Mouse (Mus musculus): Measurements from ENCODE around the gene Pm20d1. TPM values are rescaled to one million over a fixed set of nuclear protein-coding genes. Genes with fewer than 3 reads are reported as not detected.
"Not testable (repeated sequence)": the region's sequence is repeated elsewhere in the genome, so short reads cannot be mapped to it uniquely, and the experiment has no call there.

The Pm20d1 gene
- polyA plus RNA-seq, 1 experiment from 2014 or later: 0.84 TPM

GRCm38 (mm10) chr1:131802652-131803051, 5.5 kb downstream of the Pm20d1 start:
- Histone ChIP-seq H3K27ac (no peak overlapping the region), H3K4me2 (replicated peaks) (no peak overlapping the region), H3K27me3 (no peaks in the 10 kb centered on the region), H3K4me3 (no peak overlapping the region), H3K9me3 (no peaks in the 10 kb centered on the region), H3K36me3 (no peaks in the 10 kb centered on the region), H3K4me1 (peaks cover 1% of the 10 kb centered on the region; the same call in 1 of the 2 replicates), H3K9ac (no peak overlapping the region)
- 88% methylated on average over 5 of the region's 5 CpGs for WGBS
- no peak for ATAC-seq (ENCODE audit: low FRiP score, low read depth)

- no peaks in the 10 kb centered on the region for H3K9me3 ChIP-seq
- no peaks in the 10 kb centered on the region for H3K27me3 ChIP-seq
- H3K4me1 ChIP-seq: no peaks in the 10 kb centered on the region
- WGBS: 96% methylated on average over 3 of the region's 3 CpGs
- no peak overlapping the region for H3K4me3 ChIP-seq
- ATAC-seq (ENCODE audit: low FRiP score, low read depth): no peak
- no peaks in the 10 kb centered on the region for H3K36me3 ChIP-seq
- H3K9ac ChIP-seq: no peak overlapping the region
- H3K4me2 ChIP-seq (replicated peaks): no peak overlapping the region
- no peak overlapping the region for H3K27ac ChIP-seq
Observed at GRCm38 (mm10) chr1:131804166-131804565, 7.0 kb downstream of the Pm20d1 start.

GRCm38 (mm10) chr1:131808986-131809385, 11.8 kb downstream of the Pm20d1 start:
- Histone ChIP-seq H3K27me3 (no peaks in the 10 kb centered on the region), H3K9me3 (no peaks in the 10 kb centered on the region), H3K36me3 (no peaks in the 10 kb centered on the region), H3K4me3 (no peak overlapping the region), H3K4me2 (replicated peaks) (no peak overlapping the region), H3K9ac (no peak overlapping the region), H3K27ac (no peak overlapping the region), H3K4me1 (no peaks in the 10 kb centered on the region)
- 74% methylated on average over 1 of the region's 1 CpGs for WGBS
- ATAC-seq (ENCODE audit: low FRiP score, low read depth): no peak

GRCm38 (mm10) chr1:131809651-131810050, 12.5 kb downstream of the Pm20d1 start:
- Histone ChIP-seq H3K4me2 (replicated peaks) (no peak overlapping the region), H3K4me1 (no peaks in the 10 kb centered on the region), H3K4me3 (no peak overlapping the region), H3K9me3 (no peaks in the 10 kb centered on the region), H3K36me3 (no peaks in the 10 kb centered on the region), H3K9ac (no peak overlapping the region), H3K27ac (no peak overlapping the region), H3K27me3 (no peaks in the 10 kb centered on the region)
- 72% methylated on average over 2 of the region's 2 CpGs for WGBS
- no peak for ATAC-seq (ENCODE audit: low FRiP score, low read depth)

- H3K9ac ChIP-seq: no peak overlapping the region
- no peaks in the 10 kb centered on the region for H3K9me3 ChIP-seq
- ATAC-seq (ENCODE audit: low FRiP score, low read depth): no peak
- no peak overlapping the region for H3K4me3 ChIP-seq
- no peaks in the 10 kb centered on the region for H3K4me1 ChIP-seq
- no peaks in the 10 kb centered on the region for H3K27me3 ChIP-seq
- no peak overlapping the region for H3K4me2 ChIP-seq (replicated peaks)
- no peaks in the 10 kb centered on the region for H3K36me3 ChIP-seq
- WGBS: 67% methylated on average over 1 of the region's 1 CpGs
- H3K27ac ChIP-seq: no peak overlapping the region
Observed at GRCm38 (mm10) chr1:131811393-131811792, 14.2 kb downstream of the Pm20d1 start.

- no peaks in the 10 kb centered on the region for H3K27me3 ChIP-seq
- no peak overlapping the region for H3K9ac ChIP-seq
- 60% methylated on average over 9 of the region's 9 CpGs for WGBS
- H3K9me3 ChIP-seq: no peaks in the 10 kb centered on the region
- no peak overlapping the region for H3K27ac ChIP-seq
- no peak overlapping the region for H3K4me2 ChIP-seq (replicated peaks)
- no peak for ATAC-seq (ENCODE audit: low FRiP score, low read depth)
- H3K4me3 ChIP-seq: no peak overlapping the region
- no peaks in the 10 kb centered on the region for H3K4me1 ChIP-seq
- H3K36me3 ChIP-seq: no peaks in the 10 kb centered on the region
Observed at GRCm38 (mm10) chr1:131812006-131812405, 14.8 kb downstream of the Pm20d1 start.

- no peaks in the 10 kb centered on the region for H3K36me3 ChIP-seq
- H3K4me1 ChIP-seq: no peaks in the 10 kb centered on the region
- H3K4me2 ChIP-seq (replicated peaks): no peak overlapping the region
- H3K27me3 ChIP-seq: no peaks in the 10 kb centered on the region
- WGBS: 88% methylated on average over 9 of the region's 9 CpGs
- ATAC-seq (ENCODE audit: low FRiP score, low read depth): no peak
- H3K27ac ChIP-seq: no peak overlapping the region
- no peak overlapping the region for H3K4me3 ChIP-seq
- H3K9me3 ChIP-seq: no peaks in the 10 kb centered on the region
- H3K9ac ChIP-seq: no peak overlapping the region
Observed at GRCm38 (mm10) chr1:131812631-131813295, 15.6 kb downstream of the Pm20d1 start.

GRCm38 (mm10) chr1:131813731-131814130, 16.6 kb downstream of the Pm20d1 start:
- Histone ChIP-seq H3K9me3 (no peaks in the 10 kb centered on the region), H3K27ac (no peak overlapping the region), H3K4me1 (no peaks in the 10 kb centered on the region), H3K9ac (no peak overlapping the region), H3K4me2 (replicated peaks) (no peak overlapping the region), H3K36me3 (no peaks in the 10 kb centered on the region), H3K4me3 (no peak overlapping the region), H3K27me3 (no peaks in the 10 kb centered on the region)
- no peak for ATAC-seq (ENCODE audit: low FRiP score, low read depth)
- 86% methylated on average over 4 of the region's 4 CpGs for WGBS

GRCm38 (mm10) chr1:131814191-131814590, 17.0 kb downstream of the Pm20d1 start:
- 88% methylated on average over 3 of the region's 3 CpGs for WGBS
- no peak overlapping the region for H3K27ac ChIP-seq
- no peak overlapping the region for H3K4me3 ChIP-seq
- no peak for ATAC-seq (ENCODE audit: low FRiP score, low read depth)
- no peak overlapping the region for H3K4me2 ChIP-seq (replicated peaks)
- peaks cover 2% of the 10 kb centered on the region; the same call in 1 of the 2 replicates for H3K9me3 ChIP-seq
- no peaks in the 10 kb centered on the region for H3K27me3 ChIP-seq
- no peaks in the 10 kb centered on the region for H3K36me3 ChIP-seq
- no peaks in the 10 kb centered on the region for H3K4me1 ChIP-seq
- no peak overlapping the region for H3K9ac ChIP-seq

- no peaks in the 10 kb centered on the region for H3K36me3 ChIP-seq
- H3K9me3 ChIP-seq: peaks cover 4% of the 10 kb centered on the region; the same call in 1 of the 2 replicates
- 82% methylated on average over 6 of the region's 6 CpGs for WGBS
- H3K4me3 ChIP-seq: no peak overlapping the region
- no peaks in the 10 kb centered on the region for H3K27me3 ChIP-seq
- H3K9ac ChIP-seq: no peak overlapping the region
- no peak overlapping the region for H3K4me2 ChIP-seq (replicated peaks)
- H3K4me1 ChIP-seq: no peaks in the 10 kb centered on the region
- no peak for ATAC-seq (ENCODE audit: low FRiP score, low read depth)
- H3K27ac ChIP-seq: no peak overlapping the region
Observed at GRCm38 (mm10) chr1:131816886-131817285, 19.7 kb downstream of the Pm20d1 start.

GRCm38 (mm10) chr1:131820353-131820752, 23.2 kb downstream of the Pm20d1 start:
- H3K4me1 ChIP-seq; H3K27ac ChIP-seq; H3K27me3 ChIP-seq; H3K36me3 ChIP-seq; H3K9me3 ChIP-seq; ATAC-seq (ENCODE audit: low FRiP score, low read depth); H3K9ac ChIP-seq; H3K4me2 ChIP-seq (replicated peaks); H3K4me3 ChIP-seq: not testable (repeated sequence)
- 68% methylated on average over 9 of the region's 9 CpGs for WGBS

- ATAC-seq (ENCODE audit: low FRiP score, low read depth): no peak; the same call in 1 of the 2 replicates
- H3K4me2 ChIP-seq (replicated peaks): no peak overlapping the region
- 66% methylated on average over 10 of the region's 10 CpGs for WGBS
Observed at GRCm38 (mm10) chr1:131820887-131821328, 23.7 kb downstream of the Pm20d1 start.

GRCm38 (mm10) chr1:131822292-131822691, 25.1 kb downstream of the Pm20d1 start:
- no peak for ATAC-seq (ENCODE audit: low FRiP score, low read depth)
- Histone ChIP-seq H3K9ac (no peak overlapping the region), H3K4me1 (peaks cover 10% of the 10 kb centered on the region), H3K4me3 (no peak overlapping the region), H3K27me3 (no peaks in the 10 kb centered on the region), H3K4me2 (replicated peaks) (no peak overlapping the region), H3K27ac (no peak overlapping the region), H3K9me3 (peaks cover 4% of the 10 kb centered on the region; the same call in 1 of the 2 replicates), H3K36me3 (no peaks in the 10 kb centered on the region)
- WGBS: 75% methylated on average over 8 of the region's 8 CpGs

More at GRCm38 (mm10) chr1:131820887-131821328, 23.7 kb downstream of the Pm20d1 start:
- Histone ChIP-seq H3K4me1 (0 out of 2 replicates have a peak, but pooled peaks cover 5% of the 10 kb centered on the region), H3K9ac (no peak overlapping the region), H3K27me3 (no peaks in the 10 kb centered on the region), H3K27ac (no peak overlapping the region), H3K9me3 (peaks cover 4% of the 10 kb centered on the region; the same call in 1 of the 2 replicates), H3K4me3 (no peak overlapping the region), H3K36me3 (no peaks in the 10 kb centered on the region)

All from limb, embryonic 13.5 days (tissue).